Mouse (Mus musculus): Measurements from ENCODE around the gene Ncoa7. TPM values are rescaled to one million over a fixed set of nuclear protein-coding genes. Genes with fewer than 3 reads are reported as not detected.

The Ncoa7 gene
- polyA plus RNA-seq, 1 experiment from 2014 or later: 11.2 TPM

GRCm38 (mm10) chr10:30585691-30586090 is 217.4 kb downstream of the Ncoa7 start:
- no peak overlapping the region for H3K4me2 ChIP-seq (replicated peaks)
- H3K27me3 ChIP-seq (replicated peaks): no peaks in the 10 kb centered on the region
- H3K4me1 ChIP-seq: no peaks in the 10 kb centered on the region
- no peak overlapping the region for H3K9ac ChIP-seq
- 97% methylated on average over 1 of the region's 1 CpGs for WGBS
- no peak for ATAC-seq (ENCODE audit: low FRiP score, low read depth)
- H3K27ac ChIP-seq: no peak overlapping the region
- no peaks in the 10 kb centered on the region for H3K9me3 ChIP-seq
- peaks cover 20% of the 10 kb centered on the region; the same call in 1 of the 2 replicates for H3K36me3 ChIP-seq
- no peak overlapping the region for H3K4me3 ChIP-seq

Other genes starting within 250 kb of the Ncoa7 start
- gene Trmt11, start 202.6 kb downstream of the Ncoa7 start, polyA plus RNA-seq (2016; fragmentation: Nextera tagmentation; extraction: Ambion mirVana): 24.2 and 26.3 TPM in 2 replicates
- gene Hint3, start 173.7 kb downstream of the Ncoa7 start, polyA plus RNA-seq (2016; fragmentation: Nextera tagmentation; extraction: Ambion mirVana): 20.1 and 21.9 TPM in 2 replicates
- 9.2 and 9.8 TPM in 2 replicates for gene Hey2, start 39.5 kb upstream of the Ncoa7 start, polyA plus RNA-seq (2016; fragmentation: Nextera tagmentation; extraction: Ambion mirVana)

All from neural tube, embryonic 12.5 days (tissue).